25 mouse cellular contexts compared by ENCODE assay signal in genomic region chr11:12469638-12470037, GRCm38 (mm10). TPM values are rescaled to one million over a fixed set of nuclear protein-coding genes. Genes with fewer than 3 reads are reported as not detected.
"Had no signal": no experiment of that assay in that cellular context is flagged by ENCODE, and none has a peak within 500 bp of the region (broad histone marks: within the 10 kb centered on the region; RNA-seq: fewer than 3 reads in every experiment).

No protein-coding gene starts in this region.

- H3K4me1 ChIP-seq: heart, embryonic 10.5 days; heart, embryonic 12.5 days; hindbrain, embryonic 12.5 days; limb, embryonic 15.5 days; liver, embryonic 12.5 days had no signal

- H3K9me3 ChIP-seq: heart, embryonic 10.5 days; heart, embryonic 12.5 days; hindbrain, embryonic 10.5 days; hindbrain, embryonic 12.5 days; kidney, embryonic 15.5 days; limb, embryonic 13.5 days; limb, embryonic 15.5 days; liver, embryonic 12.5 days had no signal

- DNase-seq: gastrocnemius, adult 2 months; gastrocnemius, postnatal 10 days; gastrocnemius, postnatal 25 days; heart, adult 18-20 months; heart, postnatal 10 days; heart, postnatal 4 days; kidney, adult 11 months; kidney, adult 2 months; kidney, adult 9 months; kidney, postnatal 14 days; kidney, postnatal 36 days; layer of hippocampus, adult 9-11 months; layer of hippocampus, postnatal 36 days; left cerebral cortex, postnatal 4 days had no signal

- H3K36me3 ChIP-seq: heart, embryonic 10.5 days; heart, embryonic 12.5 days; hindbrain, embryonic 10.5 days; hindbrain, embryonic 12.5 days; kidney, embryonic 15.5 days; limb, embryonic 13.5 days; limb, embryonic 15.5 days; liver, embryonic 12.5 days had no signal

- H3K4me3 ChIP-seq: gastrocnemius, adult 2 months; heart, embryonic 10.5 days; heart, embryonic 12.5 days; hindbrain, embryonic 10.5 days; hindbrain, embryonic 12.5 days; kidney, embryonic 15.5 days; limb, embryonic 13.5 days; limb, embryonic 15.5 days; liver, embryonic 12.5 days had no signal

- H3K9ac ChIP-seq: heart, embryonic 12.5 days; hindbrain, embryonic 12.5 days; hindbrain, embryonic 14.5 days; kidney, embryonic 15.5 days; limb, embryonic 13.5 days; limb, embryonic 15.5 days; liver, embryonic 12.5 days had no signal

- H3K27ac ChIP-seq: gastrocnemius, adult 2 months; heart, embryonic 10.5 days; hindbrain, embryonic 10.5 days; hindbrain, embryonic 12.5 days; hindbrain, embryonic 14.5 days; kidney, embryonic 15.5 days; kidney, postnatal 0 days; limb, embryonic 13.5 days; limb, embryonic 15.5 days; liver, embryonic 12.5 days had no signal

RNA-seq across cellular contexts. Expression of gene Cobl, which starts 4.9 kb away (rescaled TPM):
- total RNA-seq: granulocyte monocyte progenitor cell, adult 5-6 weeks had no signal
